Mouse (Mus musculus) mouse embryonic stem cell (cell line): Measurements from ENCODE around the gene Parvb.

Experiments
- in situ Hi-C, 2 experiments: fragments of 300-500 bp; cut with MboI; formaldehyde crosslinking; loops; 1 replicate in 1 of 2; 3 replicates in 1 of 2; pipeline ENCODE4 v1.14.3; 2019 to 2020; ENCODE audit warnings: low sequenced_read_pairs in 2 of 2, low pct_unique_long_range_greater_than_20kb in 1 of 2, mixed read lengths in 1 of 2; ENCODE audit not compliant: unreplicated experiment in 1 of 2

The Parvb gene

DNA sequence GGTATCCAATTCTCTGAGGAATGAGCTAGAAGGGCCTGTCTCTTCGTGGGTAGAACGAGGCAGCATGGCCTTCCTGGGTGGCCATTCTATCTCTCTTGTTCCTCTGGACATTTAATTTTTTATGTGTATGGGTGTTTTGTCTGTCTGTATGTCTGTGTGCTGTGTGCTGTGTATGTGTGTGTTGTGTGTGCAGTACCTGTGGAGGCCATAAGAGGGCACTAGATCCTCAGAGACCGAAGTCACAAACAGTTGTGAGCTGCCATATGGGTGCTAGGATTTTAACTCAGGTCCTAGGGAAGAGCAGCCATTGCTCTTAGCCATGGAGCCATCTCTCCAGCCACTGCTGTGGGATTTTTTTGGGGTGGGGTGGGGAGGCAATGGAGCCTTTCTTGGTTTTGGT lies 15.5 kb downstream of the Parvb start:
- in situ Hi-C loops: no loop called here

DNA sequence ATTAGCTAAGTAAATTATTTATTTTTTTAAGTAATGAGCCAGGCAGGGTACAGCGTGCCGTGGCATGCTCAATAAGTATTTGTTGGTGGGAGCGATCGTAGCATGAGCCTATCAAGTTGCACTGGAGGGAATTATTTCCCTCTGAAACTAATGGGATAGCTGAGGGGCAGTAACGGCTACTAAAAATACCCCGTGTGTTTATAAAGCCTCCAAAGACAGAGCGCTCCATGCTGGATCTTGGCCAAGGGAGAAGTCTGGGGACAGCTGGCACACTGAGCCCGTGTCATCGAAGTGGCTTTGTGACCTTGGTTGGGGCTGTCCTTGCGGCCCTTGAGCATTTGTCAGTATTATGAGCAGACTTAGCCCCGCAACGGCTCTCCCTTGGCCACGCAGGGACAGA lies 19.4 kb downstream of the Parvb start:
- in situ Hi-C loops: no loop called here

DNA sequence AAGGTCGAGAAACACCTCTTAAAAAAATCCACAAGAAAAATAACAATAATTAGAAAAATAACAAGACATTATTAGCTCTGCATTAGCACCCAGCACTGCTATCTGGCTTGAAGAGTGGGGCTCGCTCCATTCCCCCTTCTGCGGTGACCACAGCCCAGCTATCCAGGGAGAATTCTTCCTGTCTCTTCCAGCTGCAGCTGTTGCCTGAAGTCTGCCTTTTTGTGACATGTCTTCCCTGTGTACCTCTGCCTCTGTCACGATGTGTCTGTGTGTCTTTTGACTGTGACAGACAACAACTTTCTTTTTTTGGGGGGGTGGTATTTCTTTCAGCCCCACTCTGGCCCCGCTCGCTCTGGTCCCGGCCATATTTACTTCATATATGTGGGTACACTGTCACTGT lies 20.8 kb downstream of the Parvb start:
- in situ Hi-C loops: no loop called here

DNA sequence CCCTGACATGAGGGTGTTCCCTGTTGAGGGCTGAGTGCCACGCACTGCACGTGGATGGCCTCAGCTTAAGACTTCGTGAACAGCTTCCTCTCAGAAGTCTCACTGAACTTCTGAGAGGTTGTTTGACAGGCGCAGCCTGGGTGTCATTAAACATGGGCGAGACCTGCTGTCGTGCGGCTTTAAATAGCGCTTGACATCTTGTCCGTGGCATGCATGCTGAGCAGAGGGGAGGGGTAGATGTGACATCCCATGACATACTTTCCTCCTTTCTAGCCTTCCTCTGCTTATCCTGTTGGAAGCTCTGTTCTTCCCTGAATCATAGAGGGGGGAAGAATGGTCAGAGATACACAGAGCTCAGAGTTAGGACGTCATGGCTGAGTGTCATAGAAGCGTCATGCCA lies 21.9 kb downstream of the Parvb start:
- in situ Hi-C loops: no loop called here

DNA sequence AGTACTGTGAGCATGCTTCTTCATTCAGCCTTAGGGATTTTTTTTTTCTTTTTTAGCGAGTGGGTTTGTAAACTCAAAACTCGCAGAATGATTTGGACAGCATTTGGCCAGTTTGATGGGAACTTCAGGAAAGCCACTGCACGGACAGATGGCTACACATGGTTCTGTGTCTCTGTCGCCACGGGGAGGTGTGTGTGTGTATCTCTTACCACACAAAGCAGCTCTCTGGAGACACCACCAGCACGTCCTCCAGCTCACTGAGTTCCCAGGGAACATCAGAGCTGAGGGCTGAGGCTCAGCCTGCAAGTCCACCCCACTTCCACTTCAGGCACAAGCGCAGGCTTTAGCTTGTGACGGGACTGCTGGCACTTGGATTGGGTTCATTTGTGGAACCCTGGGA lies 22.5 kb downstream of the Parvb start:
- in situ Hi-C loops: no loop called here

DNA sequence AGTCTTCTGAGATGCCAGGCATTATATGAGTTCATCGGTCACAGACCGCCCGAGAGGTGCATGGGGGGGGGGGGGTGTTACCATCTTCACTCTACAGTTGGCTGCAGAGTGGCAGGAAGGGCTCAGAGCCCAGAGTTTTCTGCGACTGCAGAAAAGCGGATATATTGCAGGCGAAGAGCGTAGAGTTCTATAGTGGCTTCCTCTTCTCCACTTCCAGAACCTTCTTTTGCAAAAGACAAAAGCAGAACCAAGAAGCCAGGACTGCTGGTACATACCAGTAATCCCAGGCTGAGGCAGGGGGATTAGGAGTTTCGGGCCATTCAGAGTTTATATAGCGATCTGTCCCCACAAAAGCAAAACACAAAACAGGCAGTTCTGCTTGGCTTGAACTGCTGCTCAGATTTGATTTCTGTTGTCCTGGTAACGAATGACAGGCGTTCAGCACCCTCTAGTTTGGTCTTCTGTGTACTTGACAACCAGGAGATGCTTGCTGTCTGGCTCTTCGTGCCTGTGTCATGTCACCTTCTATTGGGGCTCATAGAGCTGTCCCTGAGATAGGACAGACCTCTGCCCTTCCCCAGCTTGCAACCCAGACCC lies 24.5 kb downstream of the Parvb start:
- in situ Hi-C loops: no loop called here

DNA sequence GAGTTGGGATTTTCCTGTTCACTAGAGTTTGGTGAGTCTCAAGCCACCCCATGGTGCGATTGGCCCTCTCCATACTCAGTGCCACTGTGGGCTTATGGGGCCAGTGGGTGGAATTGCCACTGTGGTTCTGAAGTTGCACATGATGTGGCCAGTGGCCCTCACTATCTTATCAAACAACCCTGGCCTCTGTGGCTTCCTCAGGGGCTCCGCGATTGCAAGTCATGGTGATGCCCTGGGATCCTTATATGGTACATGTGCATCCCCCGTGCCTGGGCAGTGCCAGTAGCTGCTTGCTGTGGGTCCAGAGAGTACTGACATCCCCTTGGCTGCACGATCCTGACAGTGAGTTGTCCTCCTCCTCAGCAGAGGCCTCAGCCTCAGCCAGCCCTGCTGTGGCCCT lies 25.0 kb downstream of the Parvb start:
- in situ Hi-C loops: no loop called here

DNA sequence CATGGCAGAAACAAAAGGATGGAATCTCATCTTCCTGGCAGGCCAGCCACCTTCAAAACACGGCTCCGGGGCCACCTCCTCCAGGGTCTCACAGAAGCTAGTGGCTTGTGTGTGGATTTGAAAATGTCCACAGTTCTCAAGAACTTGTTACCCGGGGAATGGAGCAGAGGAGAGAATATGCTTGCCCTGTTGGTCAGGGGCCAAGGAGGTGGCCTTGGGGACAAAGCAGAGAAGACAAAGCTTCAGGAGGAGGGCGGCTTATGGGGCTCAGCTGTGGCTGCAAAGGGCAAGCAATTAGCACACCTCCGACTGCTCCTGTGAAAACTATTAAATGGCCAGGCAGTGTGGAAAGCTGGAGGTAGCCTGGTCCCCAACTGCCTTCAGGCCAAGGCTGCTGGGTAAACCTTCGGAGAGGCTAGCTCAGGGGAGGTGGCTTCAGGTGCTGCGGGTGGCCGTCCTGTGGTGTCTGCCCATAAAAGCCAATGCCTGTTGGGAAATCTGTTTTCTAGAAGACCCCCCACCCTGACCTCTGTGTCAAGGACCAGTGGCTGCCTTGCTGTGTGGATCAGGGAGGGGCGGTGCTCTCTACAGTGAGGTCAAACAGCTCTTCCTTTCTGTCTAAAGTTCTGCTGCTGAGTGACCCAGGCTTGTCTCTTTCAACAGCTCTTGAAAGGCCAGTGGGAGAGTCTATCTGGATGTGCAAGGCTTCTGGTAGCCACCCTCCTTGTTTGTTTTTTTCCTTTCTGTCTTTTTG lies 26.9 kb downstream of the Parvb start:
- in situ Hi-C loops: no loop called here

DNA sequence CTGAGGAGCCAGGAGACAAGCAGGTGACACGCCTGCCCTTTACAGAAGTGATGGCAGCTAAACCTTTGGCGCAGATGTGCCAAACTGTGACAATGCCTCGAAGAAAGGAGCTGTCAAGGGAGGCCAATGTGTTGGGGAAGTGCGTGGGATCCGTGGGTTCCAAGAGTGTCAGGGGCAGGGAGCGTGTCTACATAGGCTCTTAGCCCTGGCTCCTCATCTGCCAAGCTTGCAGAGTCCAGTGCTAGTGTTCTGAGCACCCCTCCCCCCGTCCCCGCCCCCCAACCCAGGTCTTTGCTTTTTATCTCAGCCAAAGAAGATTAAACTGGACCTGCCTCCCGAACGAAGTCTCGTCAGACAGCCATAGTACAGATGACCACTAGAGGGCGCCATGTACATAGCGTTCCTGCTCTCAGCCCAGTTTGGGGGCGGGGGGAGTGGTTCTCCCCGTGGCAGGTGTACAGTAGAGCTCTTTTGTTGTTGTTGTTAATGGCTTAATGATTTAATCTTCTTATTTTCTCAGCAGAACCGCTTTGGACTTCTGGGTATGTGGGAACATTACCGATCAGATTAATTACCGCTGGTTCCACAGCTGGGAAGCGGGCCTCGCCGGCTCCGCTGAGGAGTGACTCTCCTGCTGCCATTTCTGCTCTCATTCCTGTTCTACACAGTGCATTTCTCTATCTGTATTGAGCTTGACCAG lies 28.4 kb downstream of the Parvb start:
- in situ Hi-C loops: no loop called here

DNA sequence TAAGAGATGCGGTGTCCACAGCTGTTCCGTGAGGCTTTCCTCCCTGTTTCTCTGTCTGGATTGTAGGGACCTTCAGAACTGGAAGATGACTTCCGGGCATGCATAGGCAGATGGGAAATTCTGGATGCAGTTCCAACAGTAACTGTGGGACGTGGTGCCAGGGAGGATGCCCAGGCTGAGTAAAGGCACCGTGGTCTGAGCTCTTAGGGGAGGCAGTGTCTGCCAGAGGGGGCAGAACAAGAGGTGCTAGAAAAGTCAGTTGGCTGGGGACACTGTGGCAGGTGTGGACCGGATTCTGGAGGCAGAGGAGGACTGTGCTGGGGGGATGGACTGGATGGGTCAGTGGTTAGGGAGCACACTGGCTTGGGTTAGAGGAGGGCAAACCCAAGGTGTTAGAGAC lies 30.8 kb downstream of the Parvb start:
- in situ Hi-C loops: no loop called here

DNA sequence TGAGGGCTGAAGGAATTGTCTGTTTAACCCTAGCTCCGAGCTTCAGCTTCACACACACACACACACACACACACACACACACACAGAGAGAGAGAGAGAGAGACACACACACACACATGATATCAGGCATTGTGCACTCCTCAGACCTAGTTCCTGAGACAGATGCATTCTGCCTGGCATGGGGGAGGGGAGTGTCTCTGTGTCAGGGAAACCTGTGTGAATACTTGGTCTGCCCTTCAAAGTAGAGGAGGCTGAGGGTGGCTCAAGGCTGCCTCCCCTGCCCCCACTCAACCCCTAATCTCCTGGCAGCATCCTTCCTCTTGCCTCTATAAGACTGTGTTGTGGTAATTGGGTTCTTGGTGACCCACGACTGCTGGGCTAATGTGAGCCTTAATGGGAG lies 31.7 kb downstream of the Parvb start:
- in situ Hi-C loops: no loop called here

DNA sequence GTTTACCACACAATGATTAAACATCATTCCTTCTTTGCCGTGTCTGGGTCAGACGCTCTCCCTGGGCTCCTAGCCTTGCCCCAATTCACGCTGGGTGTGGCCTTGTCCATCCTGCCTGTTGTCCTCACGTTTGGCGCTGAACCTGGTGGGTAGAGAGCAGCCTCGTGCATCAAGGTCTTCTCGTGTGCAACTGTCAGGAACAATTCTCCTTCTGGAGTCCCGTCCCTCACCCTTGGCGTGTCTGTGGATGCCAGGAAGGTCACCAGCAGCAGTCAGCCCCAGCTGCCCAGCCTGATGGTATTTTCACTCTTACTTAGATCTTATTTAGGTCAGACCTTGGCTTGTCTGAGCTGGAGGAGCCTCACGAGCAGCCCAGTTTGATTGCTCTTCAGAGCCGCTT lies 33.3 kb downstream of the Parvb start:
- in situ Hi-C loops: no loop called here

DNA sequence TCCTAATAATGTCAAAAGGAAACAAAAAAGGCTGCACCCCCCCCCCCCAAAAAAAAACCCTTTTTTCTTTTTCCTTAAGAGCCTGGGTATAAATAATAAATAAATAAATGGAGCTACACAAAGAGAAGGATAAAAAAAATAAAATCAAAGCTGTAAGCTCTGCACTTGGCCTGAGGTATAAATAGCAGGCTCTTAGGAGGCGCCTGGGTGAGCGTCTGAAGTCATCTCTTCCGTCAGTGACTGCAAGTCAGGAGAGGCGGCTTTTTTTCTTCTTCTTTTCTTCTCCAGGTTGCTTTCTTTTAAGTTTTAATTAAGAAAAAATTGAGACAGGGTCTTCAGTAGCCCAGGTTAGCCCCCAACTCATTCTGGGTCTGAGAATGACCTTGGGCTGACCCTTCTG lies 34.4 kb downstream of the Parvb start:
- in situ Hi-C loops: no loop called here

DNA sequence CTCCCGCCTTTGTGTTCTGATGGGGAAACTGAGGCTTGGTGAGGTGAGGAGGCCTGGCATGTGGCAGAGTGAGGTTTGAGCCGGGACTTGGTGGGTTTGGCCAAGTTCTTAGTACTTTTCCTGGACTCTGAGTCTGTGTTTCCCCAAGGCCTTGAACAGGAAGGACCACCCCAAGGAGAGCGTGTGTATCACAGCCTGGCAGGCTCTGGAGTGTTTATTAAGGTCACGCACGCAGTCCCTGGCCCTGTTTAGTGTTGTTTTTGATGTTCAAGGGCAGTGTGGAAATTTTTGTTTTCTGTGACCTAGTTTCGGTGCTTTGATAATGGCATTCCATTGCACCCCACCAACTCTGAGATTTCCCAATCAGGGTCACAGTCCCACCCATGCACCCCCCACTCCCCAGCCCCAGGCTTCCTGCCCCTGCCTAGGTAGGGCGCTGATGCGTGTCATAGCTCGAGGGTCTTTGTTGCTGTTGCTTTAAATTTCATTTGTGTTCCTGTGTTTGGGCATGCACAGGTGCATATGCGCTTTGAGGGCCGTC lies 35.9 kb downstream of the Parvb start:
- in situ Hi-C loops: no loop called here

DNA sequence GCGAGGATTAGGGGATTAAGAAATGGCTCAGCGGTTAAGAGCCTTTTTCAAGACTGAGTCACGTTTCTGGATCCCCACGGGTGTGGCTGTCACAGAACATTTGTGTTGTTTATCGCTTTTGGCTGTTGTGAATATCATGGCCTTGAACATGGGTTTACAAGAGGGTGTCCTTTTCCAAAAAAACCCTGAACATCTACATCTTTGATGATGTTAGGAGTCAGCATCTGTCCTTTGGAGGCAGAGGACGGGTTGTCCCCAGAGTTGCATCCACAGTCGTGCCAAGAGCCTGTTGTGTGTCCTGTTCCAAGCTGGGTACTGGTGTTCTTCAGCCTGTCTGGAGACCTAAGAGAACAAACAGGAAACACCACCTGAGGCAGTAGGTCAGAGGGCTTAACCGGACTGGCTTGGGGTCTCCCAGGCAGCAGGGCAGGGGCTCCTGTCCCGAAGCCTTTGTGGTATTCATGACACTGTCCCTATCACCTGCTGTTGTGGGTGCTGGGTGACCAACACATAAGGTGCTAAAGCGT lies 37.3 kb downstream of the Parvb start:
- in situ Hi-C loops: no loop called here

DNA sequence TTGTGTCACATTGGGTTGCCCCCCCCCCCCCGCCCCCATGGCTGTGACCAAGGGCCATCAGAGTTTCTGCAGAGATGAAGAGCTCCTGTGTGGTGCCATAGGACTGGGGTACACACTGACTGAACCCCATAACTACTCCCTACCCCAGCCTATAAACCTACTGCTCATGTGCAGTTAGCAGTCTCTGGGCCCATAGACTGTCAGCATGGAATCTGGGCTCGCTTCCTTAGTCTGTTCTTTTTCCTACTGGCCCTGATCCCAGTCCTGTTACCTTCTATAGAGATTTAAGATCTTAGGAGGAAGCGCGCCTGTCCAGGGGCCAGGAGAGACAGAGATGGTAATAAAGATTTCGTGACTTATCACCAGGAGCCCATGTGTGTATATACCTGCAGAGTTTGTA lies 38.2 kb downstream of the Parvb start:
- in situ Hi-C loops: no loop called here

DNA sequence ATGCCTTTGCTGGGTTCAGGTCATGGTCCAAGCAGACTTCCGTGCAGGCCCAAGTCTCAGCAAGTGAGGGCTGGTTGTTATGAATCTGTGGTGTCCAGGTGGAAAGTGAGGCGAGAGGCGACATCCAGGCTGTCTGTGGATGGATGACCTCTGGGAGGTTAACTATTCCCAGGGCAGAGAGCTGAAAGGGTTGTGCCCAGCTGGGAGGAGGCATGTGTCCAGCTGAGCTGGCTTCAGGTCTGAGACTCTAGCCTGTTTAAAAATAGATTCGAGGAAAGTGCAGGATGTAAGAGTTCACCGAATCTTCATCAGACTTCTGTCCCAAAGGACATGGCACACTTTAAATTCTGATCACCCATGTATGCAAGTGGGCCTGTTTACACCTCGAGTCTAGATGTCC lies 38.6 kb downstream of the Parvb start:
- in situ Hi-C loops: no loop called here

DNA sequence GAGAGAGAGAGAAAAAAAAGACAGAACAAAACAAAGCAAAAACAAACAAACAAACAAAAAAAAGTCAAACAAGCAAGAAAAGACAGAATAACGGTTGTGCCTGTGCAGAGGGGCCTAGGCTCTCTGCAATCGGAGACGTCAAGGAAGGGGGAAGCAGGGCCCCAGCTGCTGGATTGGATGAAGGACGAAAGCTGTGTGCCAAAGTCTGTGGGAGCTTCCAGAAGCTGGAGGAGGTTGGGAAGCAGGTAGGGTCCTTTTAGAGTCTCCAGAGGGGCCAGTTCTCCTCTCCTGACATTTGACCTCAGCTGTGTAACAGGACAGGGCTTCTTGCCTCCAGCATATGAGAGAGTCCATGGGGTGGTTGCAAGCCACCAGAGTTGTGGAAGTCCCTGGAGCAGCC lies 44.2 kb downstream of the Parvb start:
- in situ Hi-C loops: loop anchor here in 1 of 2 experiments (25.0 kb wide), 1 partner anchor 336 kb away; no protein-coding TSS in a partner anchor

DNA sequence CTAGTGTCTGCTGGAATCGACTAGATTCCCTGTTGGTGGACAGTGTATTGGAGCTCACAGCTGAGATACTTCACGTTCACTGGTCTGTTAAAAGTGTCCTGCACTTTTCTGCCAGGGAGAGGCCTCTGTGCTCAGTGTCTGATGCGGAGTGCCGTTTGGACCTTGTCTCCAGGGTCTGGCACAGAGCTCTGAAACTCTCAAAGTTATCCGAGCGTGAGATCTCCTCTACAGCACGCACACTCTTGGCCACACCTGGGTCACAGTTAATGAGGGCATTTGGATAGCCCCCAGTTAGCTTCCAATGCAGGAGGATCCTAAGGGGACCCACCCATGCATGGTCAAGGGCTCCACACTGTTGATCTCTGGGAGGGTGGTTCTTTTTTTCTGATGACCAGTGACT lies 46.2 kb downstream of the Parvb start:
- in situ Hi-C loops: loop anchor here in 1 of 2 experiments (25.0 kb wide), 1 partner anchor 334 kb away; no protein-coding TSS in a partner anchor
